Mouse (Mus musculus) forebrain, embryonic 13.5 days (tissue): ENCODE data around the gene Klhl32. TPM values are rescaled to one million over a fixed set of nuclear protein-coding genes. Genes with fewer than 3 reads are reported as not detected.

Source experiments
- ATAC-seq: fragments of 200-750 bp; cut with Nextera tagmentation; 2 replicates; pipeline ENCODE4 v1.8.0; 2017
- H3K27ac ChIP-seq: fragments of 300-500 bp; sonication (generic); 2 replicates; pipeline ENCODE4 v1.5.1; 2015; ENCODE audit warnings: inconsistent platforms, mild to moderate bottlenecking, moderate library complexity
- H3K27me3 ChIP-seq: fragments of 300-500 bp; sonication (generic); 2 replicates; pipeline ENCODE4 v1.6.1; 2015; ENCODE audit warnings: mild to moderate bottlenecking, inconsistent platforms
- H3K36me3 ChIP-seq: fragments of 300-500 bp; sonication (generic); 2 replicates; pipeline ENCODE4 v1.6.1; 2015; ENCODE audit warnings: mild to moderate bottlenecking, inconsistent platforms; ENCODE audit not compliant: poor library complexity, severe bottlenecking
- H3K4me1 ChIP-seq: fragments of 300-500 bp; sonication (generic); 2 replicates; pipeline ENCODE4 v1.6.1; 2015; ENCODE audit warnings: inconsistent platforms
- H3K4me2 ChIP-seq: fragments of 300-500 bp; sonication (generic); 2 replicates; pipeline ENCODE4 v1.6.1; 2015; ENCODE audit warnings: inconsistent platforms, mild to moderate bottlenecking, moderate library complexity
- H3K4me3 ChIP-seq: fragments of 300-500 bp; sonication (generic); 2 replicates; pipeline ENCODE4 v1.5.1; 2015; ENCODE audit warnings: mild to moderate bottlenecking, inconsistent platforms
- H3K9ac ChIP-seq: fragments of 300-500 bp; sonication (generic); 2 replicates; pipeline ENCODE4 v1.6.1; 2015; ENCODE audit warnings: mild to moderate bottlenecking, inconsistent platforms
- H3K9me3 ChIP-seq: fragments of 300-500 bp; sonication (generic); replicated peaks from 2 replicates; pipeline ENCODE4 v1.6.1; 2016; ENCODE audit warnings: inconsistent platforms
- WGBS: fragments of 180-500 bp; shearing (Covaris S2); methylation state at CpG from one replicate; pipeline ENCODE4 v1.1.7; 2015; 5-methylcytosine and 5-hydroxymethylcytosine counted together
- polyA plus RNA-seq: library from polyadenylated mRNA; unstranded; fragments of >200 nt; fragmentation: Nextera tagmentation; extraction: Ambion mirVana; gene quantifications from 2 replicates; pipeline ENCODE4 v1.2.1, GENCODE M21; 2015

Klhl32 gene
- polyA plus RNA-seq, 1 experiment from 2014 or later = 12.3 TPM

DNA sequence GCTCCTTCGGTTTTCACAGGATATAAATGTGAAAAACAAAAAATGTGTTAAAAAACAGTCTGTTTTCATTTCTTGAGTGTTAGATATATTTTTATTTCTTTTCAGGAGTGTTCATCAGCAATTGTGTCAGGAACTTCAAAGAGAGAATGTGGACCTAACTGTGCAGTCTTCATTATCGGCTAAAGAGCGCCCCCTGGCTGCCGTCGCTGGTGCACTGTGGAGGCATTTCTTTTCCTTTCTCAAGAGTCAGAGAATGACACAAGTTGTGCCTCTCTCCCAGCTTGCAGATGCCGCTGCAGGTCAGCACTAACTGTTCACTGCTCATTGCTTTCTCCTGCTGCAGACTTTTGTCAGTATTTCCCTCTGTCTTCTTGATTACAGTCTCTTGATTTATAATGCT, 276.6 kb downstream of the Klhl32 start:
- H3K36me3 ChIP-seq = peaks cover 14% of the 10 kb centered on the region
- no peak overlapping the region for H3K4me3 ChIP-seq
- no peaks in the 10 kb centered on the region for H3K9me3 ChIP-seq
- peak; percentile 89 for ATAC-seq
- H3K27me3 ChIP-seq = no peaks in the 10 kb centered on the region
- no peak overlapping the region for H3K4me2 ChIP-seq
- H3K4me1 ChIP-seq = no peaks in the 10 kb centered on the region
- no peak overlapping the region for H3K9ac ChIP-seq
- H3K27ac ChIP-seq = no peak overlapping the region
- 17% methylated on average over 6 of the region's 6 CpGs for whole genome bisulfite sequencing

DNA sequence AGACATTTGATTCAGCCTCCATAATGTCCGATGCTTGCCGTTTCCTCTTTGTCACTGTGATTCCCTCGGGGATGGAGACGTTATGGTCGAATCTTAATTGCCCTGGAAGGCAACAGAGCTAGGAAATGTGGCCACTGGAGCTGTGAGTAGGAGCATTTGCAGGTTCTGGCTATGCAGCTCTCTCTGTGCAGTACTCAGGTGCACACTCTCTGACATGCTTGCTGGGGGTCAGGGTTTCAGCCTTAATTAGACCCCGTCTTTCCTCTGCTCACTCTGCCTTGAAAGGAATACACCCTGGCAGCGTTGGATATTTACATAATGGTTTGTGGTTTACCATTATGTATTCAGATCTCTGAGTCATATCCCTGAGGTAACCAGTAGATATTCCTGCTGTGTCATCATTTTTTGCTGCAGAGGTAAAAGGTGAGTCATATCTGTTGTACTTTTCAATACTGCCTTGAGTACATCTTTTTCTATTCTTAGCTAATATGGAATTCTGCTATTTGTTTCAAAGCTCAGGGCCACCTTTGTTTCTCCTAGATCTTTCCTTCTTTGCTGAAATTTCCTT, 281.9 kb downstream of the Klhl32 start:
- ATAC-seq = no peak
- Histone ChIP-seq H3K9ac (no peak overlapping the region), H3K36me3 (no peaks in the 10 kb centered on the region), H3K4me2 (no peak overlapping the region), H3K9me3 (no peaks in the 10 kb centered on the region), H3K27me3 (no peaks in the 10 kb centered on the region), H3K27ac (no peak overlapping the region), H3K4me1 (0 out of 2 replicates have a peak, but pooled peaks cover 6% of the 10 kb centered on the region), H3K4me3 (no peak overlapping the region)
- 80% methylated on average over 7 of the region's 7 CpGs for WGBS

GRCm38 (mm10) chr4:24568026-24568425, 282.9 kb downstream of the Klhl32 start:
- no peak overlapping the region for H3K27ac ChIP-seq
- ATAC-seq = no peak

More at GRCm38 (mm10) chr4:24568026-24568425, 282.9 kb downstream of the Klhl32 start:
- no peak overlapping the region for H3K9ac ChIP-seq
- H3K4me3 ChIP-seq = no peak overlapping the region
- H3K4me1 ChIP-seq = 0 out of 2 replicates have a peak, but pooled peaks cover 6% of the 10 kb centered on the region
- WGBS = 38% methylated on average over 6 of the region's 6 CpGs
- no peak overlapping the region for H3K4me2 ChIP-seq
- H3K27me3 ChIP-seq = no peaks in the 10 kb centered on the region
- H3K9me3 ChIP-seq = no peaks in the 10 kb centered on the region
- H3K36me3 ChIP-seq = no peaks in the 10 kb centered on the region

Other genes starting within 250 kb of the Klhl32 start
- gene Ndufaf4, start 47.0 kb upstream of the Klhl32 start, polyA plus RNA-seq = 58.2 and 62.4 TPM in 2 replicates
- gene Gpr63, start 115.3 kb upstream of the Klhl32 start, polyA plus RNA-seq = 2.1 and 3.1 TPM in 2 replicates